Comparison of ENCODE assay signal across 22 mouse cellular contexts in genomic region chr19:26727796-26728195, GRCm38 (mm10).
DNase-seq lines count a peak whose midpoint lies in the region; ATAC-seq and TF ChIP-seq lines count a peak whose summit lies in the region.
"Had no signal": no experiment of that assay in that cellular context is flagged by ENCODE, and none has a peak within 500 bp of the region (broad histone marks: within the 10 kb centered on the region; RNA-seq: fewer than 3 reads in every experiment).

No protein-coding gene starts in this region.

- no peaks in the 10 kb centered on the region for H3K4me1 ChIP-seq in liver, postnatal 0 days (ENCODE audit: insufficient read depth)
- H3K4me1 ChIP-seq in liver, embryonic 12.5 days = no peaks in the 10 kb centered on the region
- peaks cover 48% of the 10 kb centered on the region for H3K4me1 ChIP-seq in embryonic facial prominence, embryonic 13.5 days
- H3K4me1 ChIP-seq in lung, postnatal 0 days (ENCODE audit: insufficient read depth, low read depth, low read length) = peaks cover 4% of the 10 kb centered on the region; the same call in 1 of the 2 replicates
- no peaks in the 10 kb centered on the region for H3K4me1 ChIP-seq in stomach, postnatal 0 days (replicated peaks; ENCODE audit: control insufficient read depth, insufficient read depth)
- H3K4me1 ChIP-seq: neural tube, embryonic 12.5 days had no signal

- H3K9me3 ChIP-seq in liver, postnatal 0 days (ENCODE audit: low read length) = no peaks in the 10 kb centered on the region
- no peaks in the 10 kb centered on the region for H3K9me3 ChIP-seq in liver, embryonic 12.5 days (replicated peaks)
- no peaks in the 10 kb centered on the region for H3K9me3 ChIP-seq in embryonic facial prominence, embryonic 13.5 days
- no peaks in the 10 kb centered on the region for H3K9me3 ChIP-seq in lung, postnatal 0 days (ENCODE audit: low read length)
- H3K9me3 ChIP-seq in stomach, postnatal 0 days (ENCODE audit: control insufficient read depth, low read length) = no peaks in the 10 kb centered on the region
- H3K9me3 ChIP-seq: forebrain, embryonic 15.5 days; heart, embryonic 15.5 days; limb, embryonic 10.5 days; neural tube, embryonic 12.5 days had no signal

- no peaks in the 10 kb centered on the region for H3K36me3 ChIP-seq in liver, postnatal 0 days (replicated peaks; ENCODE audit: insufficient read depth, low read length)
- H3K36me3 ChIP-seq in liver, embryonic 12.5 days = no peaks in the 10 kb centered on the region
- peaks cover 16% of the 10 kb centered on the region for H3K36me3 ChIP-seq in embryonic facial prominence, embryonic 13.5 days
- 0 out of 2 replicates have a peak, but pooled peaks cover 7% of the 10 kb centered on the region for H3K36me3 ChIP-seq in lung, postnatal 0 days (ENCODE audit: insufficient read depth, low read length)
- H3K36me3 ChIP-seq in stomach, postnatal 0 days (ENCODE audit: control insufficient read depth, insufficient read depth, low read length) = no peaks in the 10 kb centered on the region; the same call in 1 of the 2 replicates
- H3K36me3 ChIP-seq: forebrain, embryonic 15.5 days; heart, embryonic 15.5 days; limb, embryonic 10.5 days; neural tube, embryonic 12.5 days had no signal

- H3K27ac ChIP-seq in liver, postnatal 0 days (ENCODE audit: low read depth) = no peak overlapping the region
- no peak overlapping the region for H3K27ac ChIP-seq in liver, embryonic 12.5 days
- peak overlapping the region; percentile 45; the same call in 1 of the 2 replicates for H3K27ac ChIP-seq in embryonic facial prominence, embryonic 13.5 days
- peak overlapping the region; percentile 47; the same call in 1 of the 2 replicates for H3K27ac ChIP-seq in lung, postnatal 0 days (ENCODE audit: low read length)
- no peak overlapping the region for H3K27ac ChIP-seq in stomach, postnatal 0 days (replicated peaks)
- H3K27ac ChIP-seq: forebrain, embryonic 15.5 days; heart, embryonic 15.5 days; hindbrain, embryonic 14.5 days; neural tube, embryonic 12.5 days had no signal

- no peak for ATAC-seq in liver, postnatal 0 days
- ATAC-seq in liver, embryonic 12.5 days = no peak
- ATAC-seq in embryonic facial prominence, embryonic 13.5 days (ENCODE audit: insufficient number of reproducible peaks, insufficient read depth, low FRiP score, low TSS enrichment, low read depth) = no peak
- ATAC-seq in lung, postnatal 0 days = peak; percentile 83
- ATAC-seq in stomach, postnatal 0 days (ENCODE audit: low FRiP score, low TSS enrichment) = no peak
- ATAC-seq: forebrain, embryonic 15.5 days; inflammation-experienced regulatory T-cells, adult 6 months had no signal

- H3K9ac ChIP-seq in liver, postnatal 0 days (replicated peaks) = no peak overlapping the region
- no peak overlapping the region for H3K9ac ChIP-seq in liver, embryonic 12.5 days
- no peak overlapping the region for H3K9ac ChIP-seq in embryonic facial prominence, embryonic 13.5 days
- no peak overlapping the region for H3K9ac ChIP-seq in lung, postnatal 0 days (replicated peaks; ENCODE audit: low read depth)
- no peak overlapping the region for H3K9ac ChIP-seq in stomach, postnatal 0 days (ENCODE audit: low read length)
- H3K9ac ChIP-seq: forebrain, embryonic 15.5 days; heart, embryonic 15.5 days; hindbrain, embryonic 14.5 days; neural tube, embryonic 12.5 days had no signal

- no peaks in the 10 kb centered on the region for H3K27me3 ChIP-seq in liver, postnatal 0 days (ENCODE audit: insufficient read depth, low read length)
- no peaks in the 10 kb centered on the region for H3K27me3 ChIP-seq in liver, embryonic 12.5 days (replicated peaks)
- H3K27me3 ChIP-seq in embryonic facial prominence, embryonic 13.5 days = no peaks in the 10 kb centered on the region
- H3K27me3 ChIP-seq in lung, postnatal 0 days (replicated peaks; ENCODE audit: insufficient read depth, low read length) = no peaks in the 10 kb centered on the region
- no peaks in the 10 kb centered on the region for H3K27me3 ChIP-seq in stomach, postnatal 0 days (ENCODE audit: control insufficient read depth, insufficient read depth, low read length)
- H3K27me3 ChIP-seq: forebrain, embryonic 15.5 days; heart, embryonic 15.5 days; neural tube, embryonic 12.5 days had no signal

- H3K4me2 ChIP-seq in liver, postnatal 0 days (ENCODE audit: low read depth, low read length) = no peak overlapping the region
- H3K4me2 ChIP-seq in liver, embryonic 12.5 days = no peak overlapping the region
- H3K4me2 ChIP-seq in embryonic facial prominence, embryonic 13.5 days = peak overlapping the region; percentile 23; the same call in 1 of the 2 replicates
- H3K4me2 ChIP-seq in lung, postnatal 0 days (replicated peaks; ENCODE audit: low read depth, low read length) = no peak overlapping the region
- no peak overlapping the region for H3K4me2 ChIP-seq in stomach, postnatal 0 days (replicated peaks; ENCODE audit: low read depth)
- H3K4me2 ChIP-seq: forebrain, embryonic 15.5 days; heart, embryonic 15.5 days; hindbrain, embryonic 14.5 days; neural tube, embryonic 12.5 days had no signal

- 0 out of 2 replicates have a peak, but pooled peaks have one; percentile 20 for TF ChIP-seq EP300 in liver, postnatal 0 days (IDR thresholded peaks at IDR 0.05; ENCODE audit: low read depth)
- peak; percentile 83 for TF ChIP-seq EP300 in lung, postnatal 0 days (IDR thresholded peaks at IDR 0.05)
- TF ChIP-seq EP300 in stomach, postnatal 0 days (optimal IDR thresholded peaks at IDR 0.05) = no peak

- no peak for TF ChIP-seq CTCF in liver, postnatal 0 days (IDR thresholded peaks at IDR 0.05; ENCODE audit: low read depth)
- TF ChIP-seq CTCF in lung, postnatal 0 days (IDR thresholded peaks at IDR 0.05) = no peak
- TF ChIP-seq CTCF in stomach, postnatal 0 days (IDR thresholded peaks at IDR 0.05; ENCODE audit: low read depth) = no peak

- H3K4me3 ChIP-seq in liver, postnatal 0 days (ENCODE audit: low read depth, low read length) = no peak overlapping the region
- H3K4me3 ChIP-seq in liver, embryonic 12.5 days = no peak overlapping the region
- no peak overlapping the region for H3K4me3 ChIP-seq in embryonic facial prominence, embryonic 13.5 days
- no peak overlapping the region for H3K4me3 ChIP-seq in lung, postnatal 0 days (ENCODE audit: low read depth, low read length)
- H3K4me3 ChIP-seq in stomach, postnatal 0 days (ENCODE audit: low read depth, low read length) = no peak overlapping the region
- H3K4me3 ChIP-seq: forebrain, embryonic 15.5 days; heart, embryonic 15.5 days; limb, embryonic 10.5 days; neural tube, embryonic 12.5 days had no signal

- DNase-seq in liver, postnatal 0 days = no peak
- peak; percentile 83 for DNase-seq in lung, postnatal 0 days (ENCODE audit: low spot score)
- no peak for DNase-seq in retina, embryonic 14.5 days (ENCODE audit: low spot score)
- no peak for DNase-seq in spleen, postnatal 10 days (ENCODE audit: low spot score in 2 of 2)
- DNase-seq in stomach, postnatal 0 days (ENCODE audit: low spot score) = no peak
- DNase-seq: adrenal gland, adult 2 months; cerebellum, adult 11 months; cerebellum, postnatal 14 days; gastrocnemius, postnatal 10 days; heart, postnatal 4 days; kidney, adult 18-20 months; liver; midbrain, embryonic 14.5 days; right cerebral cortex, postnatal 4 days had no signal

- WGBS in liver, postnatal 0 days (ENCODE audit: insufficient replicate concordance) = 69% methylated on average over 9 of the region's 9 CpGs
- 65% methylated on average over 9 of the region's 9 CpGs for WGBS in liver, embryonic 12.5 days (ENCODE audit: insufficient replicate concordance)
- 27% methylated on average over 9 of the region's 9 CpGs for WGBS in embryonic facial prominence, embryonic 13.5 days
- WGBS in lung, postnatal 0 days = 46% methylated on average over 9 of the region's 9 CpGs
- 66% methylated on average over 9 of the region's 9 CpGs for WGBS in stomach, postnatal 0 days

Comparison
In these comparisons a context has a peak if more than half of its experiments do, and no peak if none do; other contexts are left out.
1. H3K27ac ChIP-seq: peak in embryonic facial prominence, embryonic 13.5 days (single experiment) and lung, postnatal 0 days (single experiment); none in liver, postnatal 0 days (single experiment), liver, embryonic 12.5 days (single experiment) and stomach, postnatal 0 days (single experiment).